Mouse (Mus musculus): ENCODE data around the gene Lexm. TPM values are rescaled to one million over a fixed set of nuclear protein-coding genes. Genes with fewer than 3 reads are reported as not detected.

Lexm gene
- polyA plus RNA-seq, 1 experiment: not detected

DNA sequence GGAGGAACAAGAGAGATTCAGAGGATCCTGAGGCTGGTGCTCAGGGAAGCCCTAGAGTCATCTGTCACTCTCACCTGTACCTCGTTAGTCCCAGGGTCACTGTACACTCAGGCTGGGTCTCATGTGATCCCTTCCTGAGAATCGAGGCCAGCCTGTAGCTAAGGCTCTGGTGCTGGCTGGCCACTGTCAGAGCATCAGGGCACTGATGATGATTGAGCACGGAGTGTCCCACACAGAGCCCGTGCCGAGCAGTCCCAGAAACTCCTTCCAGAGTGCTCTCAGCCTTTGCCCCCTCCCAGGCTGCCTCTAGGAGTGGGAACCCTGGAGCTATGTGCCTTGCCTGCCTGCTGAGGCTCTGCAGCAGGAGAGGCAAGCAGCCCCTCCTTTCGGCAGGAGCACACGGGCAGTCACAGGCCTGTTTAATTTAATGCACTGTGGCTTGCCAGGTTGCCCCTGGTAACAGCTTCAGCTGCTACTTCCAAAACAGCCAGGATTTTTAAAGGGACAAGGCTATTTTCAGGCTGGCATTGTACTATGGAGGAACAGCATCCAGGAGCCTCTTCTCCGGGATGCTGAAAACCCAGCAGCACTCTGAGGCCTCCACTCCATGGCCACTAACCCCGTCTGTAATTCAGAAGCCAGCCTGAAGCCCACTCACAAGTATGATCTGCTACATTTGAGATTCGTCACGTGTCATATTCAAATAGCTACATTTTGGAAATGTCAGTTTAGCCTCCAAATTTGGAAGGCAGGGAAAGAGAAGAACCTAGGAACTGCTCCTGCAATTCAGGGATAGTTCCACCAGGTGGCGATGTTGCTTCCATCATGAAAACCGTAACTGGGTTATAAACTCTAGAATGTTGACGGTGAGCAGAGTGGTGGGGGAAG is 13.5 kb upstream of the Lexm start:
- Histone ChIP-seq H3K27me3 (ENCODE audit: control insufficient read depth) (peaks cover 6% of the 10 kb centered on the region; the same call in 1 of the 2 replicates), H3K4me3 (replicated peaks) (no peak overlapping the region), H3K36me3 (ENCODE audit: control insufficient read depth) (no peaks in the 10 kb centered on the region), H3K9me3 (ENCODE audit: control insufficient read depth, low read length) (no peaks in the 10 kb centered on the region), H3K4me1 (ENCODE audit: control insufficient read depth) (no peaks in the 10 kb centered on the region)
- TF ChIP-seq GATA1 (IDR thresholded peaks at IDR 0.05; ENCODE audit: low read length): no peak
- TF ChIP-seq TAL1 (IDR thresholded peaks at IDR 0.05; ENCODE audit: low read length): no peak

GRCm38 (mm10) chr4:106629374-106629773 is 12.3 kb upstream of the Lexm start:
- Histone ChIP-seq H3K36me3 (ENCODE audit: control insufficient read depth) (no peaks in the 10 kb centered on the region), H3K4me1 (ENCODE audit: control insufficient read depth) (no peaks in the 10 kb centered on the region), H3K4me3 (replicated peaks) (no peak overlapping the region), H3K27me3 (ENCODE audit: control insufficient read depth) (peaks cover 9% of the 10 kb centered on the region), H3K9me3 (ENCODE audit: control insufficient read depth, low read length) (no peaks in the 10 kb centered on the region)
- TF ChIP-seq TAL1 (IDR thresholded peaks at IDR 0.05; ENCODE audit: low read length) (no peak), GATA1 (IDR thresholded peaks at IDR 0.05; ENCODE audit: low read length) (no peak)

DNA sequence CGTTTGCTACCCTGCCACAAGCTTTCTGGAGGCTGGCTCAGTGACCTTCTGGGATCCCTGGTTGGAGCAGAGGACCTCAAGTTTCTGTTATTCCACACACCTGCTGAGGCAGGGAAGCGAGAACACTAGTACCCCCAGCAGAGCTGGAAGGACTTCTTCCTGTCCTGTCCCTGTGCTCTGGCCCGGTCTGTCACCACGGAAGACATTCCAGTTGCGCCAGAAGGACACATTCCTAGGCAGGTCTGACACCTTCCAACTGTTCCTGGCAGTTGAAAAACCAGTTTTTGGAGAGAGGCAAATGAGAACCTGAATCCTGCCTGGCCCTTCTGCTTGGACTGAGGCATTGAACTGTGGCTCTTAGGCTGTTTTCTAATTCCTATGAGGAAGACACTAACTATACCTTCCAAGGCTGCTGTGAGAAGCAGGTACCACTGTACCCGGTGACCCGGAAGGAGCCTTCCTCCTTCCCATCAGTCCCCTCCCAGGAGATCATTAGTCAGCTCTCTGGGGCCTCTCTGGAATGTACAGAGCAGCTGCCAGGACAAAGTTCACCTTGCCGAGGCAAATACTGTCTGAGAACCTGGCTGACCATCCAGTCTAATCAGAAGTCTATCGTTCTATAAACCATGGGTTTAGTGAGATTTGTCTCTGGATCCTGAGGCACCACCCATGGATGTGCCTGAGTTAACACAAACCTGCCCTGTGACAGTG is 11.8 kb upstream of the Lexm start:
- peaks cover 13% of the 10 kb centered on the region for H3K27me3 ChIP-seq (ENCODE audit: control insufficient read depth)
- H3K4me3 ChIP-seq (replicated peaks): no peak overlapping the region
- H3K36me3 ChIP-seq (ENCODE audit: control insufficient read depth): no peaks in the 10 kb centered on the region
- H3K9me3 ChIP-seq (ENCODE audit: control insufficient read depth, low read length): no peaks in the 10 kb centered on the region
- H3K4me1 ChIP-seq (ENCODE audit: control insufficient read depth): no peaks in the 10 kb centered on the region
- TF ChIP-seq GATA1 (IDR thresholded peaks at IDR 0.05; ENCODE audit: low read length) (no peak), TAL1 (IDR thresholded peaks at IDR 0.05; ENCODE audit: low read length) (no peak)

DNA sequence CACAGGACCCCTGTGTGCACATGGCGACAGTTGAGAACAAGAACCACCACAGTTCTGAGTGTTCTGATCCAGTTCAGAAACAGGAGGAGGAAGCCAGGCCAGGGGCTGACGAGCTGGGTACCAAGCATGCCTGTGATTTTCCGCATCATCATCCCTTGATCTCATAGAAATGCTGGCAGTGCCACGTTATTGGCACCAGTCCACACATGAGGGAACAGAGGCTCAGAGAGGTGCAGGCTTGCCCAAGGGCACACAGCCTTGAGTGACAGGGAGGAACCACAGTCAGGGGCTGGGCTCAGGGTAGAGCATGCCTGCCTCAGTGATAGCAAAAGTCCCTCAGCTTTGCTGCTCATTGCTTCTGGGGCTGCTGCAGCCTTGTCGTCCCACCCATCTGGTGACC is 10.8 kb upstream of the Lexm start:
- peaks cover 20% of the 10 kb centered on the region for H3K27me3 ChIP-seq (ENCODE audit: control insufficient read depth)
- H3K9me3 ChIP-seq (ENCODE audit: control insufficient read depth, low read length): no peaks in the 10 kb centered on the region
- no peak overlapping the region for H3K4me3 ChIP-seq (replicated peaks)
- no peaks in the 10 kb centered on the region for H3K36me3 ChIP-seq (ENCODE audit: control insufficient read depth)
- no peaks in the 10 kb centered on the region for H3K4me1 ChIP-seq (ENCODE audit: control insufficient read depth)
- TF ChIP-seq TAL1 (IDR thresholded peaks at IDR 0.05; ENCODE audit: low read length) (no peak), GATA1 (IDR thresholded peaks at IDR 0.05; ENCODE audit: low read length) (no peak)

DNA sequence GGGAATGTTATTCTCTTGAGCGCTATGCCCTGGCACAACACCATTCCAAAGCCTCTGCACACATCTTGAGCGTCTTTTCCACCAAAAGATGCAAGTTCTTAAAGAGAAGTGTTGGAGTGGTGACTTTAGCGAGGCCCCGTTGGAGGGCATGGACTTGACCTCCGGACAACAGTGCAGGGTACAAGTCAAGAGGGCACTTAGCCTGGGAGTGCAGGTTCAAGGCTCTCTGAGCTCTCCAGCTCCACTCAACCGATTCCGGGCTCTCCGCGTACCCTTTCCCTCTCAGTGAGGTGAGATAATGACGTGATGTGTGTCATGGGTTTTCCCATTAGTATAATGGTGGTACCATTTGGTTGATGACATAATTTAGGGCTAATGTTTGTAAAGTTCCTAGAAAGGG is 7.2 kb upstream of the Lexm start:
- Histone ChIP-seq H3K36me3 (ENCODE audit: control insufficient read depth) (no peaks in the 10 kb centered on the region), H3K27me3 (ENCODE audit: control insufficient read depth) (peaks cover 32% of the 10 kb centered on the region), H3K4me1 (ENCODE audit: control insufficient read depth) (no peaks in the 10 kb centered on the region), H3K4me3 (replicated peaks) (no peak overlapping the region), H3K9me3 (ENCODE audit: control insufficient read depth, low read length) (no peaks in the 10 kb centered on the region)
- TF ChIP-seq TAL1 (IDR thresholded peaks at IDR 0.05; ENCODE audit: low read length) (no peak), GATA1 (IDR thresholded peaks at IDR 0.05; ENCODE audit: low read length) (no peak)

- H3K9me3 ChIP-seq (ENCODE audit: control insufficient read depth, low read length): no peaks in the 10 kb centered on the region
- TF ChIP-seq TAL1 (IDR thresholded peaks at IDR 0.05; ENCODE audit: low read length): no peak
- TF ChIP-seq GATA1 (IDR thresholded peaks at IDR 0.05; ENCODE audit: low read length): no peak
- no peak overlapping the region for H3K4me3 ChIP-seq (replicated peaks)
- H3K4me1 ChIP-seq (ENCODE audit: control insufficient read depth): peaks cover 3% of the 10 kb centered on the region
- no peaks in the 10 kb centered on the region for H3K36me3 ChIP-seq (ENCODE audit: control insufficient read depth)
- peaks cover 35% of the 10 kb centered on the region for H3K27me3 ChIP-seq (ENCODE audit: control insufficient read depth)
These were observed 5.7 kb upstream of the Lexm start for GRCm38 (mm10) chr4:106622712-106623111.

GRCm38 (mm10) chr4:106622030-106622493 is 5.0 kb upstream of the Lexm start, which contains the start of gene Ttc22:
Ttc22 (plus strand) TSS chr4:106622432.
- no peaks in the 10 kb centered on the region for H3K9me3 ChIP-seq (ENCODE audit: control insufficient read depth, low read length)
- no peaks in the 10 kb centered on the region for H3K36me3 ChIP-seq (ENCODE audit: control insufficient read depth)
- peaks cover 10% of the 10 kb centered on the region for H3K4me1 ChIP-seq (ENCODE audit: control insufficient read depth)
- peaks cover 39% of the 10 kb centered on the region for H3K27me3 ChIP-seq (ENCODE audit: control insufficient read depth)
- TF ChIP-seq TAL1 (IDR thresholded peaks at IDR 0.05; ENCODE audit: low read length): no peak
- TF ChIP-seq GATA1 (IDR thresholded peaks at IDR 0.05; ENCODE audit: low read length): no peak
- no peak within 1 kb of the TSS for H3K4me3 ChIP-seq (replicated peaks)

- Histone ChIP-seq H3K36me3 (ENCODE audit: control insufficient read depth) (no peaks in the 10 kb centered on the region), H3K27me3 (ENCODE audit: control insufficient read depth) (peaks cover 42% of the 10 kb centered on the region), H3K9me3 (ENCODE audit: control insufficient read depth, low read length) (no peaks in the 10 kb centered on the region), H3K4me3 (replicated peaks) (no peak overlapping the region), H3K4me1 (ENCODE audit: control insufficient read depth) (peaks cover 15% of the 10 kb centered on the region)
- TF ChIP-seq TAL1 (IDR thresholded peaks at IDR 0.05; ENCODE audit: low read length): no peak
- no peak for TF ChIP-seq GATA1 (IDR thresholded peaks at IDR 0.05; ENCODE audit: low read length)
These were observed 4.4 kb upstream of the Lexm start for GRCm38 (mm10) chr4:106621428-106621827.

DNA sequence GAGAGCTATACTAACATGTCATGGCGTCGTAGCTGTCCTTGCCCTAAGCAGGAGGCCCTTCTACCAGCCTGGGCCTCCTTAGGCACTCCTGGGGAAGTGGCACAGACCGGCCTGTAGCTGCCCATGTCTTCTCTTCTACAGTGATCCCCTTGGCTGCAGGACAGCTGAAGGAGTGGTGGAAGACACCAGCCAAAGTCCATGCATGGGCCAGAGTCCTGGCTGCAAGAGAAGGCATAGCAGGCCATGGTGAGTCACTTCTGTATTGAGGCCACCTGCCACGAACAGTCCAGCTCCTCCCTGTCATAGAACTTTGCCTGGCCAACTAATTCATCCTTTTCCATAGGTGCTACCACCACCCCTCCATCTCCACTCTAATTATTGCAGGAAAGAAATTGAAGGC is 1.9 kb upstream of the Lexm start:
- Histone ChIP-seq H3K27me3 (ENCODE audit: control insufficient read depth) (peaks cover 49% of the 10 kb centered on the region), H3K4me1 (ENCODE audit: control insufficient read depth) (peaks cover 36% of the 10 kb centered on the region), H3K4me3 (replicated peaks) (no peak overlapping the region), H3K9me3 (ENCODE audit: control insufficient read depth, low read length) (no peaks in the 10 kb centered on the region; the same call in 1 of the 2 replicates), H3K36me3 (ENCODE audit: control insufficient read depth) (no peaks in the 10 kb centered on the region)
- TF ChIP-seq TAL1 (IDR thresholded peaks at IDR 0.05; ENCODE audit: low read length) (no peak), GATA1 (IDR thresholded peaks at IDR 0.05; ENCODE audit: low read length) (no peak)

Measured in erythroblast, embryonic 14.5 days (primary cell).